Mouse (Mus musculus) olfactory bulb, adult 2 months (tissue): ENCODE measurements around the gene Hipk1.

Experiments
- CTCF ChIP-seq: fragments of 200-500 bp; IDR thresholded peaks from 2 replicates; pipeline ENCODE4 v1.5.1; 2012; ENCODE audit warnings: low read depth, mild to moderate bottlenecking, low read length, moderate library complexity; ENCODE audit not compliant: insufficient read depth
- POLR2A ChIP-seq: fragments of 200-500 bp; IDR thresholded peaks from 2 replicates; pipeline ENCODE4 v1.6.1; 2012; ENCODE audit warnings: mild to moderate bottlenecking, low read depth, low read length, moderate library complexity; ENCODE audit not compliant: insufficient read depth

DNA sequence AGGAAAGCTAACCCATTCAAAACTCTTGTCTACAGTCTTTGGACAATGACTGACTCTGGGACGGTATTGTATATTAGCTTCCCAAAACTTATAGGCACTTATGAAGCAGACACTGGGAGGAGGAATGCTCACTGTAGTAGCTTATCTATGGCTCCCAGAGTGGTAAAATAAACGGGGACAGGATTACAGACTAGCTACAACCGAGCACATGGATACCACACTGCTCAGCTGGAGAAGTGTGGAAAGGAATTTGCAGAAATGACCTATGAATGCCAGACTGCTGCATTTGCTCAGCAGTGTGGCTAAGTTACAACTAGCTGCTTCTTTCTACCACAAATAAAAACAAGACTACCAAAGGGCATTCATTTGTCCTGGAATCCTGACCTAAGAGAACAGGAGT, 36.0 kb downstream of the Hipk1 start:
- no peak for TF ChIP-seq CTCF
- TF ChIP-seq POLR2A: no peak
